Mouse (Mus musculus) neural tube, embryonic 13.5 days (tissue): ENCODE data around the gene Gm6370. TPM values are rescaled to one million over a fixed set of nuclear protein-coding genes. Genes with fewer than 3 reads are reported as not detected.
"Not testable (repeated sequence)": the region's sequence is repeated elsewhere in the genome, so short reads cannot be mapped to it uniquely, and the experiment has no call there.

ENCODE experiments used
- ATAC-seq: fragments of 200-750 bp; cut with Nextera tagmentation; 2 replicates; pipeline ENCODE4 v1.8.0; 2017; ENCODE audit warnings: low read depth, mild to moderate bottlenecking, moderate TSS enrichment, moderate library complexity
- H3K27ac ChIP-seq: fragments of 300-500 bp; sonication (generic); replicated peaks from 2 replicates; pipeline ENCODE4 v1.5.1; 2015; ENCODE audit warnings: moderate library complexity, mild to moderate bottlenecking, inconsistent platforms
- H3K27me3 ChIP-seq: fragments of 300-500 bp; sonication (generic); 2 replicates; pipeline ENCODE4 v1.6.1; 2015; ENCODE audit warnings: mild to moderate bottlenecking, inconsistent platforms
- H3K36me3 ChIP-seq: fragments of 300-500 bp; sonication (generic); 2 replicates; pipeline ENCODE4 v1.6.1; 2015; ENCODE audit warnings: mild to moderate bottlenecking, inconsistent platforms
- H3K4me1 ChIP-seq: fragments of 300-500 bp; sonication (generic); replicated peaks from 2 replicates; pipeline ENCODE4 v1.6.1; 2015; ENCODE audit warnings: inconsistent platforms
- H3K4me2 ChIP-seq: fragments of 300-500 bp; sonication (generic); 2 replicates; pipeline ENCODE4 v1.6.1; 2015; ENCODE audit warnings: inconsistent platforms, mild to moderate bottlenecking, moderate library complexity
- H3K4me3 ChIP-seq: fragments of 300-500 bp; sonication (generic); 2 replicates; pipeline ENCODE4 v1.5.1; 2015; ENCODE audit warnings: mild to moderate bottlenecking, inconsistent platforms
- H3K9ac ChIP-seq: fragments of 300-500 bp; sonication (generic); 2 replicates; pipeline ENCODE4 v1.6.1; 2015; ENCODE audit warnings: moderate library complexity, mild to moderate bottlenecking, inconsistent platforms
- H3K9me3 ChIP-seq: fragments of 300-500 bp; sonication (generic); 2 replicates; pipeline ENCODE4 v1.6.1; 2016; ENCODE audit warnings: inconsistent platforms
- WGBS: fragments of 180-500 bp; shearing (Covaris S2); methylation state at CpG from one replicate; pipeline ENCODE4 v1.1.7; 2015; 5-methylcytosine and 5-hydroxymethylcytosine counted together
- polyA plus RNA-seq: library from polyadenylated mRNA; unstranded; fragments of >200 nt; fragmentation: Nextera tagmentation; extraction: Ambion mirVana; gene quantifications from 2 replicates; pipeline ENCODE4 v1.2.1, GENCODE M21; 2015

The Gm6370 gene
- polyA plus RNA-seq, 1 experiment from 2014 or later, result not detected

DNA sequence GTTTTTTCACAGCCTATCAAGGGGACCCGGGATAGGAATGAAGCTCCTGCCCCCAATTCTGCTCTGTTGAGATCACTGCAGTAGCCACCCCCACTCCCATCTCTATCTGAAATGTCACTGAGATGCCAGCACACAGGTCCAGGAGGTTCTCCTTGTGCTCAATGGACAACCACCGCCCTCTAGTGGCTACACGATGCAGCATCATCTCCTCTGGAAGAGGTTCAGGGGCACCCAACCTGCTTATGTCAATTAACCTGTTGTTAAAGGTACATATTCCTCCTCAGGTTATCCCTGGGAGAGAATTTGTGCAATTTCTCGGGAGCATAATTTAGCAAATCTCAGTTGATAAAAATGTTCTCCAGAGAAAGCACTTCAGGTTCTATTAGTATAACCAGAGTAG lies 2.2 kb upstream of the Gm6370 start:
- not testable (repeated sequence) for H3K27me3 ChIP-seq, H3K36me3 ChIP-seq, H3K27ac ChIP-seq, ATAC-seq, H3K9me3 ChIP-seq, H3K4me3 ChIP-seq, H3K4me1 ChIP-seq, H3K9ac ChIP-seq, H3K4me2 ChIP-seq
- WGBS, result 13% methylated on average over 3 of the region's 4 CpGs

DNA sequence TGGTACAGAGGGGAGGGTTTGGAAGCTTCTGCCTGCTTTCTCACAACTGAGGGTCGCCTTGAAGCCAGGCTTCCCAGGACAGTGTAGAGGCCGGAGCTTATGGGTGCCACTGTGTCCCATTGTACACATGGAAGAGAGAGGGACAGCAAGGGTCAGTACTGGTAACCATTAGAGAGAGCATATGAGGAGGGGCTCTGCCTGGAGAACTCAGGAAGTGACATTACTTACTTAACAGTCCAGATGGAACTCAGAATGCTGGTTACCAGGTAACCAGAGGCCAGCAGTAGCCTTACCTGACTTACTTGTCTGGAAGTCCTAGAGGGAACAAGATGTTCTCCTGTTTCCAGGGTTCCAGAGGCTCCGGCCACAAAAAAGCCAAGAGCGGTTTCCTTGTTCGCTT lies 10.9 kb downstream of the Gm6370 start, which contains the start of gene 4930449I24Rik:
TSS of gene 4930449I24Rik (plus strand) at position 301 of the 400 bp plus-strand sequence.
- H3K36me3 ChIP-seq, H3K27ac ChIP-seq, H3K4me1 ChIP-seq, H3K4me2 ChIP-seq, H3K27me3 ChIP-seq, H3K9ac ChIP-seq, H3K4me3 ChIP-seq, ATAC-seq, H3K9me3 ChIP-seq: not testable (repeated sequence)
- WGBS, result no CpG with 5 or more reads among the region's 5 CpGs

DNA sequence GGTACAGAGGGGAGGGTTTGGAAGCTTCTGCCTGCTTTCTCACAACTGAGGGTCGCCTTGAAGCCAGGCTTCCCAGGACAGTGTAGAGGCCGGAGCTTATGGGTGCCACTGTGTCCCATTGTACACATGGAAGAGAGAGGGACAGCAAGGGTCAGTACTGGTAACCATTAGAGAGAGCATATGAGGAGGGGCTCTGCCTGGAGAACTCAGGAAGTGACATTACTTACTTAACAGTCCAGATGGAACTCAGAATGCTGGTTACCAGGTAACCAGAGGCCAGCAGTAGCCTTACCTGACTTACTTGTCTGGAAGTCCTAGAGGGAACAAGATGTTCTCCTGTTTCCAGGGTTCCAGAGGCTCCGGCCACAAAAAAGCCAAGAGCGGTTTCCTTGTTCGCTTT lies 22.7 kb downstream of the Gm6370 start, which contains the start of gene Gm3402:
TSS of gene Gm3402 (plus strand) at position 301 of the 400 bp plus-strand sequence.
- H3K27ac ChIP-seq, H3K27me3 ChIP-seq, H3K36me3 ChIP-seq, H3K4me3 ChIP-seq, H3K9ac ChIP-seq, H3K9me3 ChIP-seq, H3K4me2 ChIP-seq, ATAC-seq, H3K4me1 ChIP-seq: not testable (repeated sequence)
- 71% methylated on average over 2 of the region's 5 CpGs for WGBS

DNA sequence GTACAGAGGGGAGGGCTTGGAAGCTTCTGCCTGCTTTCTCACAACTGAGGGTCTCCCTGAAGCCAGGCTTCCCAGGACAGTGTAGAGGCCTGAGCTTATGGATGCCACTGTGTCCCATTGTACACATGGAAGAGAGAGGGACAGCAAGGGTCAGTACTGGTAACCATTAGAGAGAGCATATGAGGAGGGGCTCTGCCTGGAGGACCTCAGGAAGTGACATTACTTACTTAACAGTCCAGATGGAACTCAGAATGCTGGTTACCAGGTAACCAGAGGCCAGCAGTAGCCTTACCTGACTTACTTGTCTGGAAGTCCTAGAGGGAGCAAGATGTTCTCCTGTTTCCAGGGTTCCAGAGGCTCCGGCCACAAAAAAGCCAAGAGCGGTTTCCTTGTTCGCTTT lies 34.3 kb downstream of the Gm6370 start, which contains the start of gene Gm3404:
TSS of gene Gm3404 (plus strand) at position 301 of the 400 bp plus-strand sequence.
- WGBS, result 96% methylated on average over 3 of the region's 3 CpGs
- H3K9me3 ChIP-seq, H3K9ac ChIP-seq, H3K4me2 ChIP-seq, H3K27me3 ChIP-seq, H3K4me3 ChIP-seq, ATAC-seq, H3K36me3 ChIP-seq, H3K4me1 ChIP-seq, H3K27ac ChIP-seq: not testable (repeated sequence)

DNA sequence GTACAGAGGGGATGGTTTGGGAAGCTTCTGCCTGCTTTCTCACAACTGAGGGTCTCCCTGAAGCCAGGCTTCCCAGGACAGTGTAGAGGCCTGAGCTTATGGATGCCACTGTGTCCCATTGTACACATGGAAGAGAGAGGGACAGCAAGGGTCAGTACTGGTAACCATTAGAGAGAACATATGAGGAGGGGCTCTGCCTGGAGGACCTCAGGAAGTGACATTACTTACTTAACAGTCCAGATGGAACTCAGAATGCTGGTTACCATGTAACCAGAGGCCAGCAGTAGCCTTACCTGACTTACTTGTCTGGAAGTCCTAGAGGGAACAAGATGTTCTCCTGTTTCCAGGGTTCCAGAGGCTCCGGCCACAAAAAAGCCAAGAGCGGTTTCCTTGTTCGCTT lies 46.2 kb downstream of the Gm6370 start, which contains the start of gene Gm3409:
TSS of gene Gm3409 (plus strand) at position 301 of the 400 bp plus-strand sequence.
- H3K27ac ChIP-seq, H3K9me3 ChIP-seq, H3K27me3 ChIP-seq, H3K9ac ChIP-seq, H3K4me1 ChIP-seq, ATAC-seq, H3K4me3 ChIP-seq, H3K36me3 ChIP-seq, H3K4me2 ChIP-seq: not testable (repeated sequence)
- WGBS, result 93% methylated on average over 2 of the region's 3 CpGs

Other genes with a start within 250 kb of the Gm6370 start
- 14.4 and 14.8 TPM in 2 replicates for gene Wasf3, start 106.4 kb upstream of the Gm6370 start, polyA plus RNA-seq
- not detected in 2 replicates for gene Gm6408, start 9.4 kb upstream of the Gm6370 start, polyA plus RNA-seq
- gene 4930449I24Rik, start 11.0 kb downstream of the Gm6370 start, polyA plus RNA-seq, result not detected in 2 replicates
- gene Gm3402, start 22.8 kb downstream of the Gm6370 start, polyA plus RNA-seq, result not detected in 2 replicates
- not detected in 2 replicates for gene Gm3404, start 34.4 kb downstream of the Gm6370 start, polyA plus RNA-seq
- not detected in 2 replicates for gene Gm3409, start 46.3 kb downstream of the Gm6370 start, polyA plus RNA-seq
- not detected in 2 replicates for gene Gm3415, start 64.8 kb downstream of the Gm6370 start, polyA plus RNA-seq
- gene Gpr12, start 93.9 kb downstream of the Gm6370 start, polyA plus RNA-seq, result 8.8 and 11.4 TPM in 2 replicates